Mouse (Mus musculus) neural tube, embryonic 12.5 days (tissue): ENCODE measurements at regions not wholly inside any gene's neighbourhood (a gene's known extent, or its start where the extent isn't known, plus 50 kb on each side); places are given as distances from the start of the nearest gene placed in this dataset.
"Not testable (repeated sequence)": the region's sequence is repeated elsewhere in the genome, so short reads cannot be mapped to it uniquely, and the experiment has no call there.

Experiments used
- ATAC-seq: fragments of 200-750 bp; cut with Nextera tagmentation; 2 replicates; pipeline ENCODE4 v1.8.0; 2017; ENCODE audit warnings: low read depth, mild to moderate bottlenecking, moderate TSS enrichment, moderate library complexity; ENCODE audit not compliant: low FRiP score
- H3K27ac ChIP-seq: fragments of 300-500 bp; sonication (generic); 2 replicates; pipeline ENCODE4 v1.5.1; 2016
- H3K27me3 ChIP-seq: fragments of 300-500 bp; sonication (generic); replicated peaks from 2 replicates; pipeline ENCODE4 v1.6.1; 2016; ENCODE audit warnings: mild to moderate bottlenecking
- H3K36me3 ChIP-seq: fragments of 300-500 bp; sonication (generic); 2 replicates; pipeline ENCODE4 v1.6.1; 2016; ENCODE audit warnings: mild to moderate bottlenecking
- H3K4me1 ChIP-seq: fragments of 300-500 bp; sonication (generic); 2 replicates; pipeline ENCODE4 v1.6.1; 2016
- H3K4me2 ChIP-seq: fragments of 300-500 bp; sonication (generic); replicated peaks from 2 replicates; pipeline ENCODE4 v1.6.1; 2016; ENCODE audit warnings: mild to moderate bottlenecking
- H3K4me3 ChIP-seq: fragments of 300-500 bp; sonication (generic); 2 replicates; pipeline ENCODE4 v1.5.1; 2016
- H3K9ac ChIP-seq: fragments of 300-500 bp; sonication (generic); 2 replicates; pipeline ENCODE4 v1.6.1; 2016; ENCODE audit warnings: mild to moderate bottlenecking
- H3K9me3 ChIP-seq: fragments of 300-500 bp; sonication (generic); 2 replicates; pipeline ENCODE4 v1.6.1; 2016; ENCODE audit warnings: mild to moderate bottlenecking
- WGBS: fragments of 180-500 bp; shearing (Covaris S2); methylation state at CpG from one replicate; pipeline ENCODE4 v1.1.7; 2016; 5-methylcytosine and 5-hydroxymethylcytosine counted together

- H3K4me1 ChIP-seq = no peaks in the 10 kb centered on the region
- 86% methylated on average over 4 of the region's 4 CpGs for WGBS
- no peak for ATAC-seq
- H3K9ac ChIP-seq = no peak overlapping the region
- H3K4me2 ChIP-seq = no peak overlapping the region
- no peak overlapping the region for H3K4me3 ChIP-seq
- no peaks in the 10 kb centered on the region for H3K9me3 ChIP-seq
- no peak overlapping the region for H3K27ac ChIP-seq
- no peaks in the 10 kb centered on the region for H3K27me3 ChIP-seq
- H3K36me3 ChIP-seq = no peaks in the 10 kb centered on the region
Observed at GRCm38 (mm10) chr12:11037951-11038350, 112.9 kb downstream of the Kcns3 start.

- no peak overlapping the region for H3K9ac ChIP-seq
- no peak overlapping the region for H3K27ac ChIP-seq
- H3K4me1 ChIP-seq = no peaks in the 10 kb centered on the region
- H3K4me2 ChIP-seq = no peak overlapping the region
- no peaks in the 10 kb centered on the region for H3K9me3 ChIP-seq
- no peaks in the 10 kb centered on the region for H3K36me3 ChIP-seq
- no peaks in the 10 kb centered on the region for H3K27me3 ChIP-seq
- ATAC-seq = no peak
- WGBS = 92% methylated on average over 11 of the region's 11 CpGs
- H3K4me3 ChIP-seq = no peak overlapping the region
Observed at GRCm38 (mm10) chr12:11020571-11021545, 130.0 kb downstream of the Kcns3 start.

- Histone ChIP-seq H3K4me3 (no peak overlapping the region), H3K9me3 (no peaks in the 10 kb centered on the region), H3K27me3 (no peaks in the 10 kb centered on the region), H3K27ac (no peak overlapping the region), H3K36me3 (no peaks in the 10 kb centered on the region), H3K4me2 (no peak overlapping the region), H3K9ac (no peak overlapping the region), H3K4me1 (no peaks in the 10 kb centered on the region)
- WGBS = 71% methylated on average over 1 of the region's 1 CpGs
- ATAC-seq = no peak
Observed at GRCm38 (mm10) chr12:11011159-11011558, 139.7 kb downstream of the Kcns3 start.

- Histone ChIP-seq H3K9ac (no peak overlapping the region), H3K36me3 (no peaks in the 10 kb centered on the region), H3K4me3 (no peak overlapping the region), H3K9me3 (no peaks in the 10 kb centered on the region), H3K4me1 (no peaks in the 10 kb centered on the region), H3K27me3 (no peaks in the 10 kb centered on the region), H3K4me2 (no peak overlapping the region), H3K27ac (no peak overlapping the region)
- whole genome bisulfite sequencing = 86% methylated on average over 3 of the region's 3 CpGs
- ATAC-seq = no peak
Observed at GRCm38 (mm10) chr12:10984295-10984694, 166.6 kb downstream of the Kcns3 start.

- Histone ChIP-seq H3K4me1 (no peaks in the 10 kb centered on the region), H3K27ac (no peak overlapping the region), H3K4me2 (no peak overlapping the region), H3K9ac (no peak overlapping the region), H3K36me3 (no peaks in the 10 kb centered on the region), H3K9me3 (no peaks in the 10 kb centered on the region), H3K4me3 (no peak overlapping the region), H3K27me3 (no peaks in the 10 kb centered on the region)
- no peak for ATAC-seq
- 52% methylated on average over 5 of the region's 5 CpGs for WGBS
Observed at GRCm38 (mm10) chr12:10949184-10949583, 201.7 kb downstream of the Kcns3 start.

- no peak for ATAC-seq
- 79% methylated on average over 3 of the region's 3 CpGs for WGBS
Observed at GRCm38 (mm10) chr12:10941064-10941463, 209.8 kb downstream of the Kcns3 start.

GRCm38 (mm10) chr12:10900054-10900453 is 250.8 kb downstream of the Kcns3 start:
- ATAC-seq, H3K36me3 ChIP-seq, H3K4me1 ChIP-seq, H3K4me2 ChIP-seq, H3K9ac ChIP-seq, H3K27me3 ChIP-seq, H3K4me3 ChIP-seq, H3K27ac ChIP-seq, H3K9me3 ChIP-seq: not testable (repeated sequence)
- WGBS = 96% methylated on average over 10 of the region's 14 CpGs

More at GRCm38 (mm10) chr12:10941064-10941463, 209.8 kb downstream of the Kcns3 start:
- Histone ChIP-seq H3K27ac (no peak overlapping the region), H3K4me3 (no peak overlapping the region), H3K27me3 (no peaks in the 10 kb centered on the region), H3K36me3 (no peaks in the 10 kb centered on the region), H3K9ac (no peak overlapping the region), H3K9me3 (no peaks in the 10 kb centered on the region), H3K4me2 (no peak overlapping the region), H3K4me1 (no peaks in the 10 kb centered on the region)

- no peak for ATAC-seq
- Histone ChIP-seq H3K4me1 (no peaks in the 10 kb centered on the region; the same call in 1 of the 2 replicates), H3K27me3 (no peaks in the 10 kb centered on the region), H3K9me3 (no peaks in the 10 kb centered on the region), H3K4me2 (no peak overlapping the region), H3K36me3 (no peaks in the 10 kb centered on the region), H3K4me3 (no peak overlapping the region), H3K27ac (no peak overlapping the region), H3K9ac (no peak overlapping the region)
Observed at GRCm38 (mm10) chr12:10878791-10879190, 272.1 kb downstream of the Kcns3 start.

- Histone ChIP-seq H3K4me2 (no peak overlapping the region), H3K4me1 (no peaks in the 10 kb centered on the region; the same call in 1 of the 2 replicates), H3K27me3 (no peaks in the 10 kb centered on the region), H3K9ac (no peak overlapping the region), H3K4me3 (no peak overlapping the region), H3K27ac (no peak overlapping the region), H3K9me3 (no peaks in the 10 kb centered on the region), H3K36me3 (no peaks in the 10 kb centered on the region)
- peak; percentile 56 for ATAC-seq
- 45% methylated on average over 9 of the region's 9 CpGs for WGBS
Observed at GRCm38 (mm10) chr12:10874589-10875554, 276.0 kb downstream of the Kcns3 start.

GRCm38 (mm10) chr12:10873716-10874401 is 277.0 kb downstream of the Kcns3 start:
- H3K9me3 ChIP-seq = no peaks in the 10 kb centered on the region
- no peaks in the 10 kb centered on the region for H3K27me3 ChIP-seq
- H3K27ac ChIP-seq = no peak overlapping the region
- 83% methylated on average over 4 of the region's 4 CpGs for WGBS
- no peaks in the 10 kb centered on the region for H3K36me3 ChIP-seq
- 0 out of 2 replicates have a peak, but pooled peaks have one; percentile 13 for ATAC-seq
- H3K4me3 ChIP-seq = no peak overlapping the region
- H3K9ac ChIP-seq = no peak overlapping the region
- no peaks in the 10 kb centered on the region; the same call in 1 of the 2 replicates for H3K4me1 ChIP-seq
- no peak overlapping the region for H3K4me2 ChIP-seq

- H3K4me3 ChIP-seq = no peak overlapping the region
- H3K4me1 ChIP-seq = no peaks in the 10 kb centered on the region
- no peaks in the 10 kb centered on the region for H3K9me3 ChIP-seq
- no peak overlapping the region for H3K9ac ChIP-seq
- no peak overlapping the region for H3K27ac ChIP-seq
- H3K4me2 ChIP-seq = no peak overlapping the region
- 82% methylated on average over 15 of the region's 15 CpGs for WGBS
- ATAC-seq = no peak
- H3K36me3 ChIP-seq = no peaks in the 10 kb centered on the region
- H3K27me3 ChIP-seq = no peaks in the 10 kb centered on the region
Observed at GRCm38 (mm10) chr12:10867674-10868635, 282.9 kb downstream of the Kcns3 start.
